Mouse (Mus musculus): ENCODE results near the gene Usp47.

Gene Usp47

GRCm38 (mm10) chr7:112120861-112121810 is 97.8 kb downstream of the Usp47 start:
- DNase-seq (ENCODE audit: extremely low spot score, low read depth, low spot score) = no peak

DNA sequence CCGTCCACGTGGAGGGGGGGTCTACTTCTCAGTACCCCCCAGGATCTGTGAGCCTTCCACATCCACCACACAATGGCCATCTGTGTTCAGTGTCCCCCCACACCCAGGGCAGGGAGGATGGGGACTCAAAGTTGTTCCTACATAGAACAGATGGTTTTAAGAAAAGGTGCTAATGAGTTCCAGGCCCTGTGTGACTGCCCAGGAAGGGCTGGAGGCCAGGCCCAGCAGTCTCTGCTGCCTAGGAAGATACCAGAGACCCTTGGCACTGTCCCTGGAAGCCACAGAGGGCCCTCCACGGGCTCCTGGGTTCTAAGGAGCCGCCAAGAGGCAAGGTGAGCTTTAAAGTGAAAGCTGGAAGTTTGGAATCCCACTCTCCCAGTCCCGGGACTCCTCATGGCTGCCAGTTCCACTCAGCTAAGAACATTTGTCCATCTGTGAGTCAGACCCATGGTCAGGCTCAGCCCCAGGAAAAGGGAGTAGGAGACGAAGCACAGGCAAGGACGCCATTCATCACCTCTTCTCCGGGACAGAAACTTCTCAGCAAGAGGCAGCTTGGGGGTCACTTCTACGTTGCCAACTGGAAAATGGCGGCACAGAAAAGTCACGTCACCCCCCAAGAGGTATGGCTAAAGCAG is 98.7 kb downstream of the Usp47 start:
- peak; percentile 24 for DNase-seq (ENCODE audit: extremely low spot score, low read depth, low spot score)

DNA sequence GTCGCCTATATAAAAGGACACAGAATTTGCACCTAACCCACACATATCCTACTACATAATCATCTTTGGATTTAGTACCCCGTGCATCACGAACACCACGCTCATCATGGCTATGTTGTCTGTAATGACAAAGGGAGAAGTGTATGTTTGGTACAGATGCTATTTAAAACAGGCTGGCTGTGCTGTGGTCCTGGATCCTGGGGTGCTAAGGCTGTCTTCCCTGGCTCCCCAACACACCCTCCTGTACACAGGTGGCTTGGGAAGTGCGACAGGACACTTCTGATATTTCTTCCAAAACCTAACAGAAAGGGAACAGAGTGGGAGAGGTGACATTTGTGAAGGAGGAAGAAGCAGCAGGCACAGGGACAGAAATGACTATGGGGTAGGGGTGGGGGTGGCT is 100.3 kb downstream of the Usp47 start:
- DNase-seq (ENCODE audit: extremely low spot score, low read depth, low spot score) = no peak

- DNase-seq (ENCODE audit: extremely low spot score, low read depth, low spot score) = no peak
Measured at GRCm38 (mm10) chr7:112125625-112126260, 102.4 kb downstream of the Usp47 start.

GRCm38 (mm10) chr7:112127085-112127637 is 103.9 kb downstream of the Usp47 start:
- no peak for DNase-seq (ENCODE audit: extremely low spot score, low read depth, low spot score)

GRCm38 (mm10) chr7:112127954-112128353 is 104.7 kb downstream of the Usp47 start:
- DNase-seq (ENCODE audit: extremely low spot score, low read depth, low spot score) = no peak

DNA sequence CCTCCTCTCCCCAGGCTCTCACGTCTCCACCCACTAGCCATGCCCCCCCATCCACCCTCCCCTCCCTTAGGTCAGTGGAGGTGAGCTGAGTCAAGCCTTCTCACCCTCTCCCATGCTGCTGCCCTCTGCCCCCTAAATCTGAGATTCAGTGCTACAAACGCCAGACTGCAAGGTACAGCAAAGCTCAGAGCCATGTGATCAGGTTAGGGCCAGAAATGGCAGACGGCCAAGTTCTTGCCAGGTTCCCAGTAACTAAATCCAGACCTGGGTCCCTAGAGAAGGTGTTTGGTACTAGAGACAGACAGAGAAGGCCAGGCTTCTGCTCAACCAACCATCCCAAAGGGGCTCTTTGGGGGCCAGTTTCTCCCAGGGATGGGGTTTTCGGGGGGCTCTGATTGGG is 105.5 kb downstream of the Usp47 start:
- DNase-seq (ENCODE audit: extremely low spot score, low read depth, low spot score) = no peak

GRCm38 (mm10) chr7:112129851-112130250 is 106.5 kb downstream of the Usp47 start:
- DNase-seq (ENCODE audit: extremely low spot score, low read depth, low spot score) = no peak

DNA sequence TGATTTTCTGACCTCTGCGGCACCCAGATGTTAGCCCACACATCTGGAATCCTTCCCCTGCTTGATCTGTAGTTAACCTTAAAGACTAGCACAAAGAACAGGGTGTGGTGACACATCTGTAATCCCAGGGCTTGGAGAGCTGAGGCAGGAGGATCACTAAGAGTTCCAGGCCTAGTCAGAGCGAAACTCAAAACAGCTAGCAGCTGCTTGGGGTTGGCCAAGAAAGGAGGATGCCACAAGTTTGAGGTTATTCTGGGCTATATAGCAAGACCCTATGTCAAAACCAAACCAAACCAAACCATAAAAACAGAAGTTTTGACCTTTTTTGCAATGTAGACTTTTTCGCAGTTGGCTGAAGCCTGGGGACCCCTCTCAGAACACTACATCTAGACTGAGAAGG is 107.4 kb downstream of the Usp47 start:
- DNase-seq (ENCODE audit: extremely low spot score, low read depth, low spot score) = no peak

DNA sequence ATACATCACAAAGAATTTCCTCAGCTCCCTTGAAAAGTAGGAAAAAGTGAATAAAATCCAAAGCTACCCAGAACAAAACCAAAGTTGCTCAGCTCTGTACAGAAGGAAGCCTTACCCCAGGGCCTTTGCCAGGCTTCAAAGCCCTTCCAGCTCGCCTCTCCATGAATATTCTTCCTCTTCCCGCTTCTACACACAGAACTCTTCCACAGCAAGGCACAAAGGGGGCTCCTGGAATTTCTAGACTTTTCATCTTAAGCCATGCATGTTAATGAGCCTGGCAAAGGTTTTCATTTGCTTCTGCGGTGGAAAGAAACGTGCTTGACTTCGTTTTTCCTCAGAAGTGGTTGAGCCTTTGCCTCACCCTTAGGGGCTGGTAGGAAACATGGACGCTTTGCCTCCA is 108.7 kb downstream of the Usp47 start:
- DNase-seq (ENCODE audit: extremely low spot score, low read depth, low spot score) = no peak

- DNase-seq (ENCODE audit: extremely low spot score, low read depth, low spot score) = no peak
Measured at GRCm38 (mm10) chr7:112133277-112133676, 110.0 kb downstream of the Usp47 start.

- no peak for DNase-seq (ENCODE audit: extremely low spot score, low read depth, low spot score)
Measured at GRCm38 (mm10) chr7:112135161-112135560, 111.9 kb downstream of the Usp47 start.

DNA sequence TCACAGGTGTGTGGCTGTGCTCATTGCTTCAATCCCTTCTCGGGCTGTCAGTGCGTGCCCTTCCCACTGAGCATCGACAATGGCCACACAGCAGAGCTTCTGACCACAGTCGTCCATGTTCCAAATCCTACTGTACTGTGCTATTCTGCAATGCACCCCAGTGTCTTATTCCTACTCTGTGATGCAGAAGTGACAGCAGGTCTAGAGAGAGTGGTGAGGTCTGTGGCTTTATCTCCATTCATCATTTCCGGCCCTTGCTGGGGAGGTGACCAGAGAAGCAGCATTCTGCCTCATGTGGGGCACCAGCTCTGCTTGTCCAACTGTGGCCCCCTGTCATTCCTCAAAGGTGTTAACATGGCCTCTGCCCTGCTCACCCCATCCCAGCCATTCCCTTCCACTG is 113.2 kb downstream of the Usp47 start:
- DNase-seq (ENCODE audit: extremely low spot score, low read depth, low spot score) = no peak

- DNase-seq (ENCODE audit: extremely low spot score, low read depth, low spot score) = no peak
Measured at GRCm38 (mm10) chr7:112138168-112138508, 114.8 kb downstream of the Usp47 start.

DNA sequence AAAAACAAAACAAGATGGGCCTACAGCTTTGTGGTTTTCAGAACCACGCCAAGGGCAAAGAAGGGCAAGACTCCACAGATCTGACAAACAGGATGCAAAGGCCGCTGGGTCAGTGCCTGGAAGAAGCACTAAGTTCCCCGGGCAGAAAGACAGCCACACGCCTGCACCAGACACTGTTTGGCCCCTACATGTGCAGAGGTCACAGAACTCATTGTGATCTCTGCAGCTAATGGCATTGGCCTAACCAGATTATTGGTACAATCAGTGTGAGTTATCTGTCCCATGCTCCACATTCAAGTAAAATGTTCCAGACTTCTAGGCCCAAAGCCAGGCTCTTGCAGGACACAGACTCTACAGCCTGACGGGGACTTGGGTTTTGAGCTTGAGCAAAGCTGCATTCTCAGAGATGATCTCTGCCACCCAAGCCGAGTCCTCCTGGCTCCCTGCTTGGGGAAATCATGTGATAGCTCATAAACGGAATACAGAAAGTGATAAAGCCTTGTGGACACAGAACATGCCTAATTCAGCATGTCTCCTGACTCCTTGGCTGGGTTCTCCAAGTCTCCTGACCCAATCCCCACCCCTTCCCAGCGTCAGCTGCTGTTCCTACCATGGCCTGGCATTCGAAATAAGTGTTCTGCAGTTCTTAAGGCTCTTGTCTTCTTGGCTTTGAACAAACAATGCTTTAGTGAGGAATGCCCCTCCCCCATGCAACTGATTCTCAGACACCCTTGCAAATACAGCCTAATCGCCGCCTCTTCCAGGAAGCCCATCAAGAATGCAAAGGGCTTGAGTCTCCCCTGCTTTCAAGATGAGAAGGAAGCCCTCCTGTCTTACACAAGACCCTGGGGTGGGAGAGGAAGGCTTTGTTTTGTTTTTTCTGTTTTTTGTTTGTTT is 115.5 kb downstream of the Usp47 start:
- DNase-seq (ENCODE audit: extremely low spot score, low read depth, low spot score) = no peak

GRCm38 (mm10) chr7:112140725-112141124 is 117.4 kb downstream of the Usp47 start:
- DNase-seq (ENCODE audit: extremely low spot score, low read depth, low spot score) = no peak

GRCm38 (mm10) chr7:112142616-112143015 is 119.3 kb downstream of the Usp47 start:
- DNase-seq (ENCODE audit: extremely low spot score, low read depth, low spot score) = no peak

DNA sequence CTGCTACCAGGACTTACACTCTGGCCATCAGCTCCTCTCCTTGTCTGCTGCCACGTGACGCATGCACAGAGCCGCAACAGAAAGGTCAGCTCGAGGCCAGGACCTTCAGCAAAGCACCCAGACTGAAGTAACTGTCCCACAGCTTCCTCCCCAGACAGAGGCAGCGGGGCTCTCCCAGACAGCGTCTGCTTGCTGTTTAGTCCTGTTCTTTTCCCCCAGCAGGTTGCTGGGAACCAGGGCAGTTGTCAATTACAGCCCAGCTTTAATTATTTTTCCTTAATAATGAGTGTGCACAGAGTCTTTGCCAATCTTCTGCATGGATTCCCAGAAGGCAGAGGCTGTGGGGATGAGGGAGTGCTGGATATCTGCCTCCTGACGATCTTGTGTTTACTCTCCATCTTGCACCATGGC is 119.8 kb downstream of the Usp47 start:
- DNase-seq (ENCODE audit: extremely low spot score, low read depth, low spot score) = no peak

DNA sequence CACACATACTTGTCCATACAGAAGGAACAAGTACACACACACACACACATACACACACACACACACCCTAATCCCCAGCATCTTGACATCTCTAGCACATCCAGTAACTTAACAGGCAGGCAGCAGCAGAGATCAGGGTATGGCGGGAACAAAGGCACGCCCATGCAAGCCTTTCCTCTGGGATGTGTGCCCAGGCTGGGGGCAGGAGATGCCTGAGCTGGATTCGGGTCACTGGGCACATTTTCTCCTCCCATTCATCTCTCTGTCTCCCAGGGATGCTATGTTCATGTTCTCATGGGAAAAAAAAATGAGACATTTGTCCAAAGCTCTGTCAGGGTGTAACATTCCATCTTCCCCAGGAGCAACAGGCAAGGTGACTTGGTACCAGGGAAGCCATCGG is 120.7 kb downstream of the Usp47 start:
- DNase-seq (ENCODE audit: extremely low spot score, low read depth, low spot score) = no peak

DNA sequence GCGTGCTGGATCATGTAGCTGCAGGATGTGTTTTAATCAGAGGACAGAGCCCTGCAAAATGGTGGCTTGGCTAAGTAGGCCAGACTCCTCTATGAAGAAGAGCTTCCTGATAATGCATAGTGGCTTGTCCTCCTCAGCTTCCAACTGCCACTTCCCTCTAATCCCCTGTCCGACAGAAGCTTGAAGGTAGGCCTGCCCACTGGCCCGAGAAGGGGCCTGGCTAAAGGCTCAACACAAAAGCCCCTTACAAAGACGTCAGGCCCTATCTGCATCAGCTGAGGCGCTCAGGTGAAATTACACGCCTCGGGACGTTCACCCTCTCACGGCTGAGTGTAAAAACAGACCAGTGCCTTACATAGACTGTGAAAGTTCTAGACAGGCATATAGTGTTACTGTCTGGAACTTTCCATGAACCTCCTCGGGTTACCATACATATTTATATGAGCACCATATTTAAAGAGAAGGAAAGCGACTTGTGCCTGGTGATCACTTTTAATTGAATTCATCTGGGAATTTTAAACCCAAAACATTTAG is 121.4 kb downstream of the Usp47 start:
- DNase-seq (ENCODE audit: extremely low spot score, low read depth, low spot score) = no peak
